Mouse (Mus musculus) forebrain, postnatal 0 days (tissue): ENCODE results near the gene Klf4. TPM values are rescaled to one million over a fixed set of nuclear protein-coding genes. Genes with fewer than 3 reads are reported as not detected.
A peak's percentile ranks its signal among the peaks of the same experiment; 100 is the strongest.

Experiments used
- ATAC-seq: fragments of 200-750 bp; cut with Nextera tagmentation; 2 replicates; pipeline ENCODE4 v1.8.0; 2017; ENCODE audit warnings: mild to moderate bottlenecking, moderate library complexity
- DNase-seq: peaks from one replicate; pipeline ENCODE4 v3.0.0-alpha.2; 2015
- H3K27ac ChIP-seq: fragments of 300-500 bp; sonication (generic); 2 replicates; pipeline ENCODE4 v1.5.1; 2014; ENCODE audit warnings: low read depth, mild to moderate bottlenecking, antibody characterized with exemption, low read length, moderate library complexity, mixed read lengths
- H3K27me3 ChIP-seq: fragments of 300-500 bp; sonication (generic); 2 replicates; pipeline ENCODE4 v1.6.1; 2014; ENCODE audit warnings: mild to moderate bottlenecking, low read length, mixed read lengths; ENCODE audit not compliant: insufficient read depth
- H3K36me3 ChIP-seq: fragments of 300-500 bp; sonication (generic); 2 replicates; pipeline ENCODE4 v1.6.1; 2014; ENCODE audit warnings: mild to moderate bottlenecking, moderate library complexity; ENCODE audit not compliant: insufficient read depth
- H3K4me1 ChIP-seq: fragments of 300-500 bp; sonication (generic); 2 replicates; pipeline ENCODE4 v1.6.1; 2014; ENCODE audit warnings: antibody characterized with exemption; ENCODE audit not compliant: insufficient read depth
- H3K4me2 ChIP-seq: fragments of 300-500 bp; sonication (generic); 2 replicates; pipeline ENCODE4 v1.6.1; 2014; ENCODE audit warnings: low read depth, mild to moderate bottlenecking, moderate library complexity
- H3K4me3 ChIP-seq: fragments of 300-500 bp; sonication (generic); 2 replicates; pipeline ENCODE4 v1.5.1; 2014; ENCODE audit warnings: low read depth, low read length, mixed read lengths
- H3K9ac ChIP-seq: fragments of 300-500 bp; sonication (generic); 2 replicates; pipeline ENCODE4 v1.6.1; 2014; ENCODE audit warnings: mild to moderate bottlenecking
- H3K9me3 ChIP-seq: fragments of 300-500 bp; sonication (generic); 2 replicates; pipeline ENCODE4 v1.6.1; 2016; ENCODE audit warnings: low read length
- CTCF ChIP-seq: sonication (generic); IDR thresholded peaks from 2 replicates; pipeline ENCODE4 v1.5.1; 2016; ENCODE audit warnings: antibody characterized with exemption, control low read depth, low read depth
- WGBS: fragments of 180-500 bp; shearing (Covaris S2); extraction: QIAGEN DNeasy Blood & Tissue Kit; methylation state at CpG from one replicate; pipeline ENCODE4 v1.1.7; 2014; 5-methylcytosine and 5-hydroxymethylcytosine counted together
- polyA plus RNA-seq: library from polyadenylated mRNA; unstranded; fragments of >200 nt; fragmentation: Nextera tagmentation; extraction: Ambion mirVana; gene quantifications from 2 replicates; pipeline ENCODE4 v1.2.1, GENCODE M21; 2015
- total RNA-seq: library from RNA; depleted of rRNA; stranded (reverse); fragments of >200 nt; gene quantifications from 2 replicates; pipeline ENCODE4 v1.2.3, GENCODE M21; 2014; rRNA removed

Gene Klf4
- total RNA-seq: 2.8 and 10.3 TPM in 2 replicates
- polyA plus RNA-seq: 3.3 and 3.4 TPM in 2 replicates

DNA sequence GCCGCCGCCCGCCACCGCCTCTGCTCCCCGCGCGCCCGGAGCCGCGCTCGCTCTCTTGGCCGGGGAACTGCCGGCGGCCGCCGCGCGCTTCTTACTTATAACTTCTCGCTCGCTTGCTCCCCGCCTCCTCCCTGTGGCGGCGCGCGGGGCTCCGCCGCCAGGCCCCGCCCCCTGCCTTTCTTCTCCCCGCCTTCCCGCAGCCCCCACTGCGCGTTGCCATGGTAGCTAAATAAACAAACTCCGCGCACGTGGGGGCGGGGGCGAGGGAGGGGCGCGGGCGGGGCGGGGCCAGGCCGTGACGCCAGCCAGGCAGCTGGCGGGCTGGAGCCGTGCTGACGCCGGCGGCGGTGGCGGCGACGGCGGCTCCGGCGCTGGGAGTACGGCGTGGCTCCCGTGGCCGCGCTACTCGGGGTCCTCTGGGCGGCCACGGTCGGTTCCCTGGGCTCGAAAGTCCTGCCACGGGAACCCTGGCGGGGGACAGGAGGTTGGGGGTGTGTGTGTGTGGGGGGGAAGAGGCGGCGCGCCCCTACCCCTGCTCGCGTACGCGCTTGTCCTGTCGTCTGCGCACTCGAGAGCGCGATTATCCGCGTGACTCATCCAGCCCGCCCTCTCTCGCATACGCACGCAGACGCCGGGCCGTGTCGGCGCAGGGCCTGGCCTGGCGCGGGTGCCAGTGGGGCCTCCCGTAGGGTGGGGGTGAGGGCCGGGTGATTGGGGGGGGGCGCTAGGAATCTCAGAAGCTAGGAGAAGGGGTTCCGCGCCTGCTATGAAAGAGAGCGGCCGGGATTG, at the start of gene Klf4:
TSS of gene Klf4 (minus strand) at position 60 of the 789 bp plus-strand sequence.
- Histone ChIP-seq H3K36me3 (no peaks in the 10 kb centered on the region), H3K27me3 (peaks cover 22% of the 10 kb centered on the region), H3K9me3 (no peaks in the 10 kb centered on the region), H3K9ac (peak within 1 kb of the TSS; percentile 70), H3K27ac (peak within 1 kb of the TSS; percentile 86), H3K4me2 (peak within 1 kb of the TSS; percentile 87), H3K4me3 (peak within 1 kb of the TSS; percentile 68), H3K4me1 (peaks cover 3% of the 10 kb centered on the region; the same call in 1 of the 2 replicates)
- peak; percentile 26; the same call in 1 of the 2 replicates for TF ChIP-seq CTCF
- DNase-seq (peak; percentile 95), ATAC-seq (peak; percentile 93)
- 3% methylated on average over 75 of the region's 99 CpGs for WGBS

DNA sequence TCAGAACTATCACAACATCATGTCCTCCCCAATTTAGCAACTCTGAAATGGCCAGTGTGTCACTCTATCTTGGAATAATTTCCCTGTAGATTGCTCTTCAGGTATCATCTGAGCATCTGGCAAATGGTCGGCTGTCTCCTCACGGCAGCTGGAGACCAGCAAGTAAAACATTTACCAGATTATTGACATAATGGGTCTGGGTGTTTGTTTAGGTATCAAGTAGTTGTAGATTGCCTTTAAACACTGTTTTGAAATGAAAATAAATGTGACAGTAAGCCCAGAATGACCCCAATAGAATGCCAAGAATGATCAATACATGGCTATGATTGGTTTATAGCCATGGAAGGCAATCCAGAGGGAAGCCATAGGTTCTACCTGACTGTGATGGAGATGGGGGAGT, 39.2 kb upstream of the Klf4 start:
- TF ChIP-seq CTCF: no peak
- Histone ChIP-seq H3K36me3 (no peaks in the 10 kb centered on the region), H3K27me3 (no peaks in the 10 kb centered on the region), H3K4me1 (no peaks in the 10 kb centered on the region), H3K9me3 (no peaks in the 10 kb centered on the region), H3K4me3 (no peak overlapping the region), H3K27ac (no peak overlapping the region), H3K4me2 (no peak overlapping the region), H3K9ac (no peak overlapping the region)
- no peak for DNase-seq
- ATAC-seq: no peak
- WGBS: 91% methylated on average over 2 of the region's 2 CpGs

DNA sequence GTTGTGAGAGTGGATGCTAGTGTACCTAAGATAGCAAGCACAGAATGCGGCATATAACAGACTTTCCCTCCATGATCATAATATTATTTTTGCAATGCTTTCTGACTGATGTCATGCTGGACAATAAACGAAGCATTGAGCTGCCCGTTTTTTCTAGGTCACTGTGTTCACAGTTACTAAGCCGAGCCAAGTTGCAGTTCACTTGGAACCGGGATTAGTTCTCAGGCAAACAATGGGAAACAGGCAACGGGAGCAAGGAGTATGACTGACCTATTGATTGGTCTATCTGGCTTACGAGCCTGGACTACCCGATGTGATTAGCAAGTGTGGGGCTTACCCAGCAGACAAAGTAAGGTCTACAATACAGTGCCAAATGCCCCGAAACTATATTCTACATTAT, 35.7 kb upstream of the Klf4 start:
- TF ChIP-seq CTCF: no peak
- Histone ChIP-seq H3K4me1 (no peaks in the 10 kb centered on the region), H3K36me3 (no peaks in the 10 kb centered on the region), H3K27me3 (no peaks in the 10 kb centered on the region), H3K9me3 (no peaks in the 10 kb centered on the region), H3K9ac (no peak overlapping the region), H3K4me2 (no peak overlapping the region), H3K4me3 (no peak overlapping the region), H3K27ac (no peak overlapping the region)
- no peak for DNase-seq
- 27% methylated on average over 9 of the region's 9 CpGs for WGBS
- no peak for ATAC-seq

DNA sequence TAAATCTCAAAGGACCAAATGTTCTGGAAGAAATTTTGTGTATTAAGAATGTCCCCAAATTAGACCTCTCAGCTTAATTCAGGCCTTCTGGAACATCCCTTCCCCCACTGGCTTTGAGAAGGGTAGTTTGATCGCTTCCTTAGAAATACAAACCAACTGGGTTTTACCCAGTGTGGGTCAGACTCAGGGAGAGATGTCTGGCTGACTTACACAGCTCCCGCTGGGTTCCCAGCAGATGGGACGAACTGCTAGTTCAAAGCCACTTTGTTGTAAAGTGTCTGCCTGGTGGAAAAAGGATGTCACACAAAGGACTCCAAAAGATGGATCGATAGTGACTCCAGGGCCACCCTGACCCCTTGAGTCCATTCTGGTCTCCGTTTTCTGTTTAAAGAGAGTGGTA, 35.3 kb upstream of the Klf4 start:
- H3K9ac ChIP-seq: no peak overlapping the region
- no peak overlapping the region for H3K27ac ChIP-seq
- H3K4me1 ChIP-seq: no peaks in the 10 kb centered on the region
- no peaks in the 10 kb centered on the region for H3K36me3 ChIP-seq
- TF ChIP-seq CTCF: no peak
- H3K27me3 ChIP-seq: no peaks in the 10 kb centered on the region
- no peak overlapping the region for H3K4me3 ChIP-seq
- no peak overlapping the region for H3K4me2 ChIP-seq
- 48% methylated on average over 5 of the region's 5 CpGs for WGBS
- no peak for DNase-seq
- no peak for ATAC-seq
- H3K9me3 ChIP-seq: no peaks in the 10 kb centered on the region

DNA sequence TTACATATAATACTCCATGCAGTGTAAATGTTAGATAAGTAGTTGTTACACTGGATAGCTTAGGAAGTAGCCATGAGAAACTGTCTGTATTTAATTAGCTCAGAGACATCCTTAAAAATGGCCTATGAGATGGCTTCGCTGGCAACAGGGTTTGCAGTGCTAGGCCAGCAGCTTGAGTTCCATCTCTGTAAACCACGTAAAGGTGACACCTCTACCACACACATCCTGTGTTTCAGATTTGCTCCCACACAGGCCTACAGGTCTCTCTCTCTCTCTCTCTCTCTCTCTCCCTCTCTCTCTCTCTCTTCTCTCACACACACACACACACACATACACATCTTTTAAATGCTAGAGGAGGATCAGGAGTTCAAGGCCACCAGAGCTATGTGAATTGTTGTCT, 32.1 kb upstream of the Klf4 start:
- no peak for DNase-seq
- no peak for ATAC-seq
- Histone ChIP-seq H3K4me3 (no peak overlapping the region), H3K27ac (no peak overlapping the region), H3K9me3 (no peaks in the 10 kb centered on the region), H3K27me3 (no peaks in the 10 kb centered on the region), H3K4me2 (no peak overlapping the region), H3K9ac (no peak overlapping the region), H3K4me1 (no peaks in the 10 kb centered on the region), H3K36me3 (no peaks in the 10 kb centered on the region)
- TF ChIP-seq CTCF: no peak
- WGBS: 93% methylated on average over 2 of the region's 2 CpGs

DNA sequence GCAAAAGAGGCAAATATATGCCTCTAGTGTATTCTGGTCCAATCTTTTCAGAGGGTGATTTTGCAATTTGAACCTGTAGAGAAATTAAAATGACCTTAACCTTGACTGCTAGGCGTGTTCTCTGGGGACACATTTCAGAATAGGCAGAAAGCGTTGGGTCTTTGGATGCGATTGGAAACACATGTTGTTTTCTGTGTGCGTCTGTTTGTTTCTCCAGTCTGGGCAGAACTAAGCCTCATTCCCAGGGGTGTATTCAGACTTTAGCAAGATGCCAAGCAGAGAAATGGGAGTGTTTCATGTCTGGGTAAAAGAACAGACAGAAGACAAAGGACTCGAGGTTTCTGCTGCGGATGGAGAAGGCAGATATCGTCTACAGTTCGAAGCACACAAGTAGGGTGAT, 30.8 kb upstream of the Klf4 start:
- H3K9ac ChIP-seq: no peak overlapping the region
- H3K9me3 ChIP-seq: no peaks in the 10 kb centered on the region
- no peak for TF ChIP-seq CTCF
- no peak overlapping the region for H3K4me3 ChIP-seq
- no peaks in the 10 kb centered on the region for H3K27me3 ChIP-seq
- 65% methylated on average over 8 of the region's 8 CpGs for WGBS
- H3K27ac ChIP-seq: no peak overlapping the region
- DNase-seq: peak; percentile 32
- no peak overlapping the region for H3K4me2 ChIP-seq
- H3K36me3 ChIP-seq: no peaks in the 10 kb centered on the region
- ATAC-seq: no peak; the same call in 1 of the 2 replicates
- H3K4me1 ChIP-seq: no peaks in the 10 kb centered on the region

DNA sequence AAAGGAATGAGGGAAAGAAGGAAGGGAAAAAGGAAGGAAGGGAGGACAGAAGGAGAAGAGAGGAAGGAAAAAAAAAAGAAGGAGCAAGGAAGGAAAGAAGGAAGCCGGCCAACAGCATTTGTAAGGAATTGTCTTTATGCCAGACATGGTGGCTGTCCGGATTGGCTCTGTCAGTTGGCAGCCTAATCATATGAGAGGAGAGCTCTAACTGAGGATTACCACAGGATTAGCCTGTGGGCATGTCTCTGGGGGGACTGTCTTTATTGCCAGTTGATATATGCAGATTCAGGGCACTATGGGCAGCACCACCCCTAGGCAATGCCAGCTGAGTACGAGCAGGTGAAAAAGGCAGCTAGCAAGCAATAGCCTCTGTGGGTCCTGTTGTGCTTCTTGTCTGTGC, 29.8 kb upstream of the Klf4 start:
- Histone ChIP-seq H3K9me3 (no peaks in the 10 kb centered on the region), H3K9ac (no peak overlapping the region), H3K27me3 (no peaks in the 10 kb centered on the region), H3K36me3 (no peaks in the 10 kb centered on the region), H3K4me2 (no peak overlapping the region), H3K4me1 (no peaks in the 10 kb centered on the region), H3K4me3 (no peak overlapping the region), H3K27ac (no peak overlapping the region)
- peak; percentile 31 for DNase-seq
- WGBS: 30% methylated on average over 3 of the region's 3 CpGs
- ATAC-seq: peak; percentile 32; the same call in 1 of the 2 replicates
- no peak for TF ChIP-seq CTCF
